Mouse (Mus musculus) gastrocnemius, postnatal 10 days (tissue): Measurements from ENCODE around the gene Dpep2nb. TPM values are rescaled to one million over a fixed set of nuclear protein-coding genes. Genes with fewer than 3 reads are reported as not detected.

ENCODE experiments used
- DNase-seq: peaks from one replicate; pipeline ENCODE4 v3.0.0; 2021; ENCODE audit warnings: mixed read lengths
- microRNA-seq, 2 experiments: library from miRNA; unstranded; fragments of <30 nt; microRNA quantifications; one replicate each; pipeline ENCODE4 v1.2.0; 2021
- total RNA-seq, 2 experiments: library from RNA; stranded (reverse); gene quantifications; 2 replicates each; pipeline ENCODE4 v1.2.3; 2021

Gene Dpep2nb
- total RNA-seq, 2 experiments from 2014 or later, result not detected

DNA sequence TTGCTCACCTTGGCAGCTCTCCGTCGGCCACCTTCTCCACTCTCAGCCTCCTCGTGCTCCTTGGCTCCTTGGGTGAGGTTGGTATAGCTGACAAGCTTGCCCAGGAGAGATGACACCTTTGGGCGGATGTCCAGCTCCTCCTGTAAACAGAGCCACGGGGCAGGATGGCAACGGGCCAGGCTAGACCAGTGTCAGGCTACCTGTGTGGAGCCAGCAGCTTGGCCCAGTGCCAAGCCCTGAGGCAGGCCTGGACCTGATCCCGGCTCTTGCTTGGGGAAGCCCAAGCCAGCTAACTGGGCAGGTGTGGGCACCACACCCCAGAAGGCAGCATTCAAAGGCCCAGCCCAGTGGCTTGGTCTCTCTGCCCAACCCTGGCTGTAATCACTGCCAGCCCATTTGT lies 46.4 kb downstream of the Dpep2nb start:
- peak; percentile 57 for DNase-seq

DNA sequence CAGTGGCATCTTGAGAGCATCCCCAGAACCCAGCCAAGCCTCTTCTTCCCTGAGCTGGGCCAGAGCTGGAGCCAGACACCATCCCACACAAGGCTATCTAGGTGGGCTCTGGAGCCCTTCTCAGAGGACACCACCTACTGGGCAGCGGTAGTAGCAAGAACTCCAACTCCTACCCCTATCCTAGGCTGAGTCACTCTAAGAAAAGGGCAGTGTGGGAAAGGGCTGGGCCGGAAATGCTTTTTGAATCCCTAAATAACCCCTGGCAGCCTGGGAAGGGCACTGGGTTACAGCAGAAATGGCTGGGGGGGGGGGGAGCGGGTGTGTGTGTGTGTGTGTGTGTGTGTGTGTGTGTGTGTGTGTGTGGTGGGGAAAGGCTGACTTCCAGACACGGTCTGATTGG lies 48.0 kb downstream of the Dpep2nb start:
- no peak for DNase-seq

DNA sequence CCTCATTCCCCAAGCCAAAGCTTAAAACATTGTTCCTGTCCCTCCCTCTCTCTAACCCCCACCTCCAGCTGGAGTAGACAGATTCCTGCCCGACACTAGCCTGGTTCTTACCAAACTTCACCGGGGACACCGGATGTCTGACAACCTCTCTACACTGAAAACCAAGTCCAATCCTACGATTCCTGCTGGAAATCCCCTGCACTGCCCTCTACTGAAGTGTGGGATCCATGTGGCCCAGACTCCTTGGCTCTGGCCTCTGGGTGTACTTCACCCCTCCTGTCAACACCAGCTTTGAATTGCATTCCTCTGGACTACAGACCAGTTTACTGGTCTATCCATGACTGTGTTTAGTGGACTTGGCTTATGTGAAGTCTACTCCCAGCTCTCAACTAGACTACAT lies 49.2 kb downstream of the Dpep2nb start:
- no peak for DNase-seq

DNA sequence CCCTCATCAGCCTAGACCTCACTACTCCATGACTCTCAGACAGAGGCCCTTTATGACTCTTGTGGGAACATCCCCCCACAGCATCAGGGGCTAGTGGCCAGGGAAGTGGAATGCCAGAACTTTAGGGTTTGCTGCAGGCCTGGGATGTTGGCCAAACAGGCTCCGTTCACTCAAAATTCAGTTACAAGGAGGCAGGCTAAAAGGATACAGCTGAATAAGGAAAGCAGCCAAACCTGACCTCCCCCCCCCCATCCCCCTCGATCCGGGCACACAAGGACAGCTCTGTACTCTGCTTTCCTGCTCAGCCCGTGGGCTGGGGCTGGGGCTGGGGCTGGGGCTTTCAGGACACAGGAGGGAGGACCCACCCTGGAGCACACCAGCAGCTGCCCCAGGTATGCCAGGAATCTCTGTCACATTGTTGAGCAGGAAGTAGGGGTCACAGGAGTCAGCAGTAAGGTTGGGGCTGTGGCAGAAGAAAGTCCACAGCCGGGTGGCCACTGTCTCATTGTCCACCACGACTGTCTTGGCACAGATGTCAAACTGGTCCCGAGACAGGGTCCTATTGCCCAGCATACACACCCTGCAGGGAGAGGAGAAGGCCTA lies 54.6 kb downstream of the Dpep2nb start:
- DNase-seq, result peak; percentile 53

DNA sequence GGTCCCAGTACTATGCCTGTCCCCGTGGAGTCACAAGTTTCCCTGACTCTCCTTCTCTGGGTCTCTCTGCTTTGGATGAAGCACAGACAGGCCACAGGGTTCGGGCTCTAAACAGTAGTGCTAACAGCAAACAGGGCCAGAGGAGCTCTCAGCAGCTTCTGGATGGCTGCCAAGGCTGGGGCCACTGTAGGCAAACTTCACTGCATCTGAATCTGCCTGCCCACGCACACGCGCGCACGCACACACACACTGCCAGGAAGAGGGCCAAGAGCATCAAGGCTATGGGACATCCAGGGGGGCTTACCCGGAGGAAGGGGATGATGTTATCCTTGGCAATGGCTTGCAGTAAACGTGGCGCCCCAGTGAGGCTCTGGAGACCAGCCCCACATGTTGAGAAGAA lies 56.4 kb downstream of the Dpep2nb start:
- DNase-seq, result peak; percentile 53

Small RNA genes within 50 kb of the gene (microRNA-seq; reads per million reads assigned to microRNA genes)
- 0 reads per million in 2 experiments for gene Mir7074

Other genes starting within 250 kb of the Dpep2nb start
- 1 to 10 TPM; 6.5 to 7.6 TPM for gene Gfod2, start 247.3 kb downstream of the Dpep2nb start, total RNA-seq
- 10 to 100 TPM; 19.9 to 25.2 TPM for gene Ranbp10, start 178.6 kb downstream of the Dpep2nb start, total RNA-seq
- gene Tsnaxip1, start 178.2 kb downstream of the Dpep2nb start, total RNA-seq, result not detected
- gene Cenpt, start 152.7 kb downstream of the Dpep2nb start, total RNA-seq, result 1 to 10 TPM; 5.2 to 7.0 TPM
- gene Thap11, start 150.8 kb downstream of the Dpep2nb start, total RNA-seq, result 10 to 100 TPM; 24.2 to 26.9 TPM
- 10 to 100 TPM; 65.5 to 80.5 TPM for gene Nutf2, start 145.4 kb downstream of the Dpep2nb start, total RNA-seq
- 10 to 100 TPM; 24.6 to 30.3 TPM for gene Edc4, start 125.1 kb downstream of the Dpep2nb start, total RNA-seq
- under 1 TPM in 1 of 2 experiments, not detected in 1; 0.56 TPM for gene Nrn1l, start 112.4 kb downstream of the Dpep2nb start, total RNA-seq
- gene Pskh1, start 105.5 kb downstream of the Dpep2nb start, total RNA-seq, result 10 to 100 TPM; 15.2 to 17.5 TPM
- under 1 TPM in 1 of 2 experiments, not detected in 1; 0.47 TPM for gene Ctrl, start 72.1 kb downstream of the Dpep2nb start, total RNA-seq
- 10 to 100 TPM; 22.9 to 26.3 TPM for gene Psmb10, start 67.5 kb downstream of the Dpep2nb start, total RNA-seq
- 1 to 10 TPM in 1 of 2 experiments, under 1 TPM in 1; 0.23 to 1.2 TPM for gene Lcat, start 62.6 kb downstream of the Dpep2nb start, total RNA-seq
- 10 to 100 TPM; 18.7 to 26.6 TPM for gene Slc12a4, start 39.9 kb downstream of the Dpep2nb start, total RNA-seq
- gene Dpep3, start 26.5 kb downstream of the Dpep2nb start, total RNA-seq, result not detected
- gene Dus2, start 14.6 kb downstream of the Dpep2nb start, total RNA-seq, result 10 to 100 TPM in 1 of 2 experiments, 1 to 10 TPM in 1; 9.6 to 11.1 TPM
- 1 to 10 TPM; 8.0 to 8.4 TPM for gene Ddx28, start 5.9 kb upstream of the Dpep2nb start, total RNA-seq
- 10 to 100 TPM; 25.3 to 30.7 TPM for gene Nfatc3, start 52.9 kb upstream of the Dpep2nb start, total RNA-seq
- under 1 TPM in 1 of 2 experiments, not detected in 1; 0.07 TPM for gene Esrp2, start 131.0 kb upstream of the Dpep2nb start, total RNA-seq
- gene Pla2g15, start 144.4 kb upstream of the Dpep2nb start, total RNA-seq, result 1 to 10 TPM; 4.7 to 6.6 TPM
- gene Slc7a6, start 162.9 kb upstream of the Dpep2nb start, total RNA-seq, result 10 to 100 TPM in 1 of 2 experiments, 1 to 10 TPM in 1; 5.8 to 11.0 TPM
- gene Slc7a6os, start 205.0 kb upstream of the Dpep2nb start, total RNA-seq, result 10 to 100 TPM; 11.7 to 13.3 TPM
- 10 to 100 TPM; 23.8 to 25.5 TPM for gene Prmt7, start 205.0 kb upstream of the Dpep2nb start, total RNA-seq